Mouse (Mus musculus) CH12.LX (cell line): ENCODE data around the gene Lsp1.

Experiments used
- CHD1 ChIP-seq: IDR thresholded peaks from 2 replicates; pipeline ENCODE4 v1.6.1; 2012; ENCODE audit warnings: low read depth, low read length, improper control_type of control experiment, inconsistent platforms
- CHD2 ChIP-seq: IDR thresholded peaks from 2 replicates; pipeline ENCODE4 v1.6.1; 2011; ENCODE audit warnings: low read length, improper control_type of control experiment
- CTCF ChIP-seq, 2 experiments: IDR thresholded peaks in 1 of 2; conservative IDR thresholded peaks in 1 of 2; 2 replicates each; pipeline ENCODE4 v1.5.1; 2011 to 2012; ENCODE audit warnings: low read depth in 2 of 2, low read length in 2 of 2, improper control_type of control experiment in 1 of 2, inconsistent platforms in 1 of 2, mild to moderate bottlenecking in 1 of 2, moderate library complexity in 1 of 2
- E2F4 ChIP-seq: IDR thresholded peaks from 2 replicates; pipeline ENCODE4 v1.6.1; 2011; ENCODE audit warnings: low read depth, low read length, improper control_type of control experiment; ENCODE audit not compliant: insufficient replicate concordance
- ETS1 ChIP-seq: conservative IDR thresholded peaks from 2 replicates; pipeline ENCODE4 v1.6.1; 2012; ENCODE audit warnings: low read depth, mild to moderate bottlenecking, inconsistent platforms, low read length, improper control_type of control experiment, moderate library complexity
- KAT2A ChIP-seq: IDR thresholded peaks from 2 replicates; pipeline ENCODE4 v1.6.1; 2012; ENCODE audit warnings: low read length, improper control_type of control experiment, inconsistent platforms; ENCODE audit not compliant: insufficient replicate concordance
- MAFK ChIP-seq: IDR thresholded peaks from 2 replicates; pipeline ENCODE4 v1.6.1; 2011; ENCODE audit warnings: low read length, improper control_type of control experiment; ENCODE audit not compliant: insufficient replicate concordance
- NELFE ChIP-seq: IDR thresholded peaks from 2 replicates; pipeline ENCODE4 v1.6.1; 2011; ENCODE audit warnings: low read depth, low read length, improper control_type of control experiment
- POLR2A ChIP-seq: IDR thresholded peaks from 2 replicates; pipeline ENCODE4 v1.6.1; 2011; ENCODE audit warnings: low read depth, mild to moderate bottlenecking, improper control_type of control experiment, low read length
- RAD21 ChIP-seq: IDR thresholded peaks from 2 replicates; pipeline ENCODE4 v1.6.1; 2011; ENCODE audit warnings: low read depth, mild to moderate bottlenecking, low read length, improper control_type of control experiment, moderate library complexity
- SMC3 ChIP-seq: IDR thresholded peaks from 2 replicates; pipeline ENCODE4 v1.6.1; 2011; ENCODE audit warnings: low read depth, low read length, improper control_type of control experiment
- UBTF ChIP-seq: IDR thresholded peaks from 2 replicates; pipeline ENCODE4 v1.6.1; 2012; ENCODE audit warnings: low read depth, mild to moderate bottlenecking, inconsistent platforms, low read length, improper control_type of control experiment, moderate library complexity
- USF1 ChIP-seq: IDR thresholded peaks from 2 replicates; pipeline ENCODE4 v1.6.1; 2014; ENCODE audit warnings: low read depth, mild to moderate bottlenecking, inconsistent platforms, low read length, improper control_type of control experiment
- USF2 ChIP-seq: conservative IDR thresholded peaks from 2 replicates; pipeline ENCODE4 v1.6.1; 2011; ENCODE audit warnings: low read depth, low read length, improper control_type of control experiment

GRCm38 (mm10) chr7:142478001-142478400, 17.4 kb downstream of the Lsp1 start:
- TF ChIP-seq CTCF (conservative IDR thresholded peaks at IDR 0.05 in 1 of 2, IDR thresholded peaks at IDR 0.05 in 1 of 2; ENCODE audit: low read depth in 2 of 2, low read length in 2 of 2) (no peak), CHD1 (no peak), E2F4 (no peak), SMC3 (no peak), MAFK (no peak), KAT2A (no peak), RAD21 (no peak), POLR2A (no peak), USF1 (no peak), USF2 (no peak), NELFE (no peak), ETS1 (no peak), UBTF (no peak), CHD2 (no peak)
